Mouse (Mus musculus) G1E (cell line): ENCODE measurements around the gene Mga. TPM values are rescaled to one million over a fixed set of nuclear protein-coding genes. Genes with fewer than 3 reads are reported as not detected.

Experiments used
- ATAC-seq: 2 replicates; pipeline ENCODE4 v1.8.0; 2016; ENCODE audit warnings: mild to moderate bottlenecking; ENCODE audit not compliant: insufficient number of reproducible peaks, poor library complexity, low FRiP score, severe bottlenecking; ENCODE audit errors: extremely low read depth
- DNase-seq: peaks from one replicate; pipeline ENCODE4 v3.0.0; 2012; ENCODE audit warnings: low spot score
- H3K27me3 ChIP-seq: 2 replicates; pipeline ENCODE4 v1.6.1; 2012; ENCODE audit warnings: mild to moderate bottlenecking, low read length, inconsistent platforms; ENCODE audit not compliant: insufficient read depth
- H3K36me3 ChIP-seq: replicated peaks from 2 replicates; pipeline ENCODE3; 2012; ENCODE audit warnings: mild to moderate bottlenecking, inconsistent platforms
- H3K4me1 ChIP-seq: 2 replicates; pipeline ENCODE4 v1.6.1; 2012; ENCODE audit warnings: low read depth, low read length, inconsistent platforms, mixed read lengths; ENCODE audit not compliant: insufficient read depth
- H3K4me3 ChIP-seq: 2 replicates; pipeline ENCODE4 v1.5.1; 2012; ENCODE audit warnings: low read depth, mild to moderate bottlenecking, inconsistent platforms, low read length, moderate library complexity, mixed read lengths
- H3K9me3 ChIP-seq: replicated peaks from 2 replicates; pipeline ENCODE4 v1.6.1; 2012; ENCODE audit warnings: inconsistent platforms
- CTCF ChIP-seq: IDR thresholded peaks from 2 replicates; pipeline ENCODE4 v1.5.1; 2012; ENCODE audit warnings: low read depth, low read length, inconsistent platforms, mixed read lengths
- GATA1 ChIP-seq: IDR thresholded peaks from 2 replicates; pipeline ENCODE4 v1.6.1; 2012; ENCODE audit warnings: borderline replicate concordance, low read length, inconsistent platforms, mixed read lengths
- GATA2 ChIP-seq: IDR thresholded peaks from 2 replicates; pipeline ENCODE4 v1.6.1; 2012; ENCODE audit warnings: low read depth, low read length, inconsistent platforms, borderline replicate concordance
- POLR2AphosphoS5 ChIP-seq: IDR thresholded peaks from 2 replicates; pipeline ENCODE4 v1.6.1; 2012; ENCODE audit warnings: low read depth, low read length, inconsistent platforms; ENCODE audit not compliant: insufficient replicate concordance
- TAL1 ChIP-seq: conservative IDR thresholded peaks from 2 replicates; pipeline ENCODE4 v1.6.1; 2012; ENCODE audit warnings: low read depth, low read length, inconsistent platforms, mixed read lengths
- polyA plus RNA-seq: library from polyadenylated mRNA; stranded (reverse); fragments of >175 nt; gene quantifications from 2 replicates; pipeline ENCODE4 v1.2.3, GENCODE M21; 2012
- total RNA-seq, 2 experiments: library from RNA; stranded (forward) in 1 of 2; stranded (reverse) in 1 of 2; fragments of 200-1000 nt in 1 of 2; fragments of >200 nt in 1 of 2; fragmentation: Nextera tagmentation in 1 of 2; gene quantifications; 2 replicates each; pipeline ENCODE4 v1.2.3; 2014 to 2017

Gene Mga
- 186 and 200 TPM in 2 replicates for total RNA-seq (2014; fragmentation: Nextera tagmentation)
- 69.4 and 80.7 TPM in 2 replicates for total RNA-seq (2017)
- polyA plus RNA-seq: 2.7 and 4.1 TPM in 2 replicates

DNA sequence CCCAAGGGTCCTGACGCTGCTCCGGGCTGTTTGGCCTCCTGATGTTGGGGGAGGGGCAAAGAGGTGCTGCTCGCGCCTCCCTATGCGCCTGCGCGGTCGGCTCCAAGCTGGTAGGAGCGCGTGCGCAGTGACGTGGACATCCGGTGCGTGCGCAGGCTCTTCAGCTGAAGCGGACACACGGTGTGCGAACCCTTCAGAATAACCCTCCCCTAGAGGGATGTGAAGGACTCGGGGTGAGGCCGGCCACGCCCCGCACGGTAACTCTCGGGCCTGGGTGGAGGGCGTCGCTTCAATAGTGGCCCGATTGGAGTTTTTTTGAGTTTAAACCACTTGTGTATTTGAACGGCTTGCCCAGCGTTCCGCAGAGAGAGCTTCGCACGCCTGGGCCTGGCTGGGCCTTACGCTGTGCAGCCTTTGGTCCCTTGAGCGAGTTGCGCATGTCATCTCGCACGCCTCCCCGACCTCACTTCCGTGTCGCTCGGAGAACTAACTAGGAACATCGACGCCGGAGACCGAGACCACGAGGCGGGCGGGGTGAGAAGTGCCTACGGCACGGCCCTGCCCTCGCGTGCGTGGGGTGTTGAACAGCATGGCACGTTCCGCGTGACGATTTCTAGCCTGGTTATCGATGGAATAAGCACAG lies at the start of gene Mga:
Gene Mga (plus strand): TSS at position 139 of the 643 bp plus-strand sequence.
- Histone ChIP-seq H3K27me3 (no peaks in the 10 kb centered on the region), H3K4me1 (peaks cover 24% of the 10 kb centered on the region), H3K9me3 (no peaks in the 10 kb centered on the region), H3K36me3 (peaks cover 11% of the 10 kb centered on the region), H3K4me3 (peak within 1 kb of the TSS; percentile 74)
- ATAC-seq (peak; percentile 77), DNase-seq (peak; percentile 88)
- TF ChIP-seq CTCF: no peak
- TF ChIP-seq TAL1: no peak
- TF ChIP-seq GATA2: no peak
- no peak for TF ChIP-seq GATA1
- TF ChIP-seq POLR2AphosphoS5: no peak

GRCm38 (mm10) chr2:119853811-119854210 lies 43.2 kb upstream of the Mga start:
- no peak overlapping the region for H3K4me3 ChIP-seq
- TF ChIP-seq POLR2AphosphoS5 (no peak), GATA1 (no peak), GATA2 (no peak), CTCF (no peak), TAL1 (no peak)
- no peaks in the 10 kb centered on the region for H3K4me1 ChIP-seq
- DNase-seq: no peak
- no peak for ATAC-seq
- no peaks in the 10 kb centered on the region for H3K36me3 ChIP-seq
- no peaks in the 10 kb centered on the region for H3K27me3 ChIP-seq
- no peaks in the 10 kb centered on the region for H3K9me3 ChIP-seq

DNA sequence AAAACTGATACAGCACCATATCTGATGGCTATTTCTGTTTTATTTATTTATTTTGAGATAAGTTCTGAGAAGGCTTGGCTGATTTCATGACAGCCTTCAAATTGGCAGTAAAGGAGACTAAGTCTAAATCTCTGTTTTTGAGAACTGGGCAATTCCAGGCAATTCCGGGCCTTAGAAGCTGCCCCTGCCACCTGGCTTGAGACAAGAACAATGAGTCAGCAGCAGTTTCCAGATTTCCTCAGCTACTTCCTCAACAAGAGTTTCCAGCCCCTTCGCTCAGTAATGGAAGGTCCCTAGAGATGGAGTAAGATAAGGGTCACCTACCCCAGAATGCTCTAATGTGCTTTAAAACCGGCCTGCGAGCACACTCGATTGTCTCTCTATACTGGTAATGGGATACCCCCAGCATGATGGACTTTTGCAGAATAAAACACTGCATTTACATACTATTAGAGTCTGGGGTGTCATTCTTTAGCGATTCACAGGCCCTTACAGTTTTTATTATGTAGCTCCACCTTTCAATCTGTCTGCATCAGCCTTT lies 41.6 kb upstream of the Mga start:
- DNase-seq (no peak), ATAC-seq (no peak)
- Histone ChIP-seq H3K4me1 (no peaks in the 10 kb centered on the region), H3K4me3 (no peak overlapping the region), H3K27me3 (no peaks in the 10 kb centered on the region), H3K9me3 (no peaks in the 10 kb centered on the region), H3K36me3 (no peaks in the 10 kb centered on the region)
- TF ChIP-seq TAL1 (no peak), CTCF (no peak)

DNA sequence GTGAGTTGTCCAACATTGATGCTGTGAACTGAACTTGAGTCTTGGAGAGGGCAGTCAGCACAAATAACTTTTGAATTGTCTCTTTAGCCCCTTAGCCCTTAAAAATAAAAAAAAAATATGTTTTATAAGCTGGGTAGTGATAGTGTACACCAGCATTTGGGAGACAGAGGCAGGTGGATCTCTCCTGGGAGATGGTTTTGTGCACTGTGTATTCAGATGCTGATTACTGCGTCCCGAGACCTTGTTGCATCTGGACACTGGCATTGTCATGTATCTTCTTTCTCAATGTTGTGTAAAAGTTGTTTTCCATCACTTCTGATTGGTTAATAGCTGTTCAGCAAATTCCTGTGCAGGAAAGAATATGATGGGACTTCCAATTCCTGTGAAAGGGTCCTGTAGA lies 39.7 kb upstream of the Mga start:
- TF ChIP-seq CTCF: no peak
- TF ChIP-seq POLR2AphosphoS5: no peak
- no peak for TF ChIP-seq GATA1
- no peak for TF ChIP-seq TAL1
- no peak for TF ChIP-seq GATA2
- Histone ChIP-seq H3K36me3 (no peaks in the 10 kb centered on the region), H3K9me3 (no peaks in the 10 kb centered on the region), H3K27me3 (no peaks in the 10 kb centered on the region), H3K4me1 (no peaks in the 10 kb centered on the region), H3K4me3 (no peak overlapping the region)
- ATAC-seq: no peak
- no peak for DNase-seq

DNA sequence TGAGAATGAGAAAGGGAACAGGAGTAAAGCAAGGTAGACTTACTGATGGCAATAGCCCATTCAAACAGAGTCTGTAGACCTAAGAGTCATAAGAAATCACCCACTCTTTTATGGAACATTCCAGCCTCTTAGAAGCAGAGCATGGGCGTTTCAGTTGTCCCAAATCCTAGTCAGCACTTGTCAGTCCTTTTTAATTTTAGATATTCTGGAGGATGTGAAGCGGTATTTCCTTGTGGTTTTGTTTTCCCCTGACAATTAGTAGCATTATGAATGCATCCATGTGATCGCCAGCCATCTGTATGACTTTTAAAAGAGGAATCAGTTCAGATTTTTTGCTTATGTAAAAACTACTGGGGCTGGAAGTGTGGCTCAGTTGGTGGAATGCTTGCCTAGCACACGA lies 32.5 kb upstream of the Mga start:
- Histone ChIP-seq H3K27me3 (peaks cover 14% of the 10 kb centered on the region; the same call in 1 of the 2 replicates), H3K9me3 (no peaks in the 10 kb centered on the region), H3K4me1 (no peaks in the 10 kb centered on the region), H3K4me3 (no peak overlapping the region), H3K36me3 (no peaks in the 10 kb centered on the region)
- DNase-seq (no peak), ATAC-seq (no peak)
- no peak for TF ChIP-seq GATA1

DNA sequence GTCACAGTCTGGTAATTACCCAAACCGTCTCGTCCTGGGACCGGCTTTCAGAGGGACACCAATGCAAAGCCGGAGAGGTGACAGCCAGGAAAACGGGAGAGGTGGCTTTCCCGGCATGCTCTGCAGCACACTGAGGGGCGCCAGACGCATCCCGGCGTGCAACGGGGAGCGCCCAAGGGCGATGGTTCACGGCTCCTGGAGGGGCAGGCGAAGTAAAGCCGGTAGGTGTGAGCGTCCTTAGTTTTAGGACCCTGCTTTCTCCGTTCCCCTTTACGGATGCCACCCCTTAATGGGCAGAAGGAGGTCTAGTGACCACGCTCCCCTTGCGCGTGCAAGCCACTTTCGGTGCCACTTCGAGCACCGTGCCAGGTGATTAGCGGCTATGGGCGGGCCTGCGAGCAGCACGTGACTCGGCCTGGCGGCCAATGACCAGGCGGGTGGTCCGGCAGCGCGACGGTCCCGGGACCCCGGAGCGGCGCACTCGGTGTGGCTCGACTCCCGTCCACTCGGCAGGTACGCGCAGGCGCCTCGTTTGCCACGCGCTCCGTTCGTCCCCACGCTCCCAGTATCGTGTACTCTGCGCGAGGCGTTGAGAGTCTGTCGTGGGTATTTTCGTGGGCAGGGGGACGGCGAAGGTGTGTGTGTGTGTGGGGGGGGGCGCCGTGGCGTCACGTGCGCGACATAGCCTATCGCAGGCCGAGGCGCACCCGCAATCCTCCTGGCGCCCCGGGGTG lies 24.5 kb upstream of the Mga start:
- TF ChIP-seq CTCF: no peak
- no peak for TF ChIP-seq TAL1
- TF ChIP-seq GATA1: no peak
- H3K4me1 ChIP-seq: no peaks in the 10 kb centered on the region
- peaks cover 16% of the 10 kb centered on the region for H3K27me3 ChIP-seq
- H3K9me3 ChIP-seq: peaks cover 11% of the 10 kb centered on the region
- no peaks in the 10 kb centered on the region for H3K36me3 ChIP-seq
- ATAC-seq: no peak
- 0 out of 2 replicates have a peak overlapping the region, but pooled peaks have one; percentile 3 for H3K4me3 ChIP-seq
- DNase-seq: no peak
